Mouse (Mus musculus) T-cell, adult 2 months (primary cell): ENCODE results near the gene Obox5.
"Not testable (repeated sequence)": the region's sequence is repeated elsewhere in the genome, so short reads cannot be mapped to it uniquely, and the experiment has no call there.

Source experiments
- DNase-seq: peaks from one replicate; pipeline ENCODE4 v3.0.0; 2022; ENCODE audit warnings: low spot score

The Obox5 gene

DNA sequence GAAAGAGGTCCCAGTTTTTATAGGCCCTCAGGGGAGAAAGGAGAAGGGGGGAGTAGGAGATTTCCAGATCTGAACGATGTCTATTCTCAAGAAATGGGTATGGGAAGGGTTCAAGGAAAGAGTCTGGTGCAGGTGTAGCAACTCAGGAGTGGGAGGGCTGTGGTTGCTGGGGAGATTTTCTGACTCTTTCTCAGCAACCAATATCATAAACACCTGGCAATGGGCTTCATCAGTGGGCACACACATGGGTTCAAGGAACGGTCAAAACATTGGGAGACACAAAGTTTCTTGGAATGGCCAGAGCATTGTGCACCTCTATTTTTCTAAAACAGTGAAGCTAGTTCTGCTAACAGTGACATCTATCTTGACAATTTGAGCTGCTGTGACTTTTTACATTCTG lies at the start of gene Obox5:
Obox5 (plus strand) TSS at position 301 of the 400 bp plus-strand sequence.
- DNase-seq = not testable (repeated sequence)

DNA sequence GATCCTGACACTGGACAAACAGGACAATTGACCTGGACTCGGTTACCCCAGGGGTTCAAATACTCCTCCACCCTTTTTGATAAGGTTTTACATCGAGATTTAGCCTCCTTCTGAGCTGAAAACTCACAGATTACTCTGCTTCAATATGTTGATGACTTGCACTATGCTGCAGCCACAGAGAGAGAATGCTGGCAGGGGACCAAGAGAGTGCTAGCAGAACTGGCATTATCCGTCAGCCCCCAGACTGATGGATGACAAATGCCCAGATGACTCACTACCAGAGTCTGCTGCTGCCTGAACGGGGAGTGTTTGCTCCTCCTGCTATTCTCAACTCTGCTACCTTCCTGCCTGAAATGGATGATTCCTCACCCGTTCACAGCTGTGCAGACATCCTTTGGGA lies 635 bp upstream of the Obox5 start:
- not testable (repeated sequence) for DNase-seq
